Mouse (Mus musculus) hindbrain, embryonic 15.5 days (tissue): ENCODE measurements around the gene Sppl2c. TPM values are rescaled to one million over a fixed set of nuclear protein-coding genes. Genes with fewer than 3 reads are reported as not detected.

Experiments
- ATAC-seq: fragments of 200-750 bp; cut with Nextera tagmentation; 2 replicates; pipeline ENCODE4 v1.8.0; 2017; ENCODE audit warnings: low read depth, moderate number of reproducible peaks, moderate TSS enrichment; ENCODE audit not compliant: low FRiP score
- H3K27ac ChIP-seq: fragments of 300-500 bp; sonication (generic); replicated peaks from 2 replicates; pipeline ENCODE4 v1.5.1; 2015; ENCODE audit warnings: mild to moderate bottlenecking, inconsistent platforms
- H3K27me3 ChIP-seq: fragments of 300-500 bp; sonication (generic); 2 replicates; pipeline ENCODE4 v1.6.1; 2015; ENCODE audit warnings: control low read depth, inconsistent platforms
- H3K36me3 ChIP-seq: fragments of 300-500 bp; sonication (generic); 2 replicates; pipeline ENCODE4 v1.6.1; 2015; ENCODE audit warnings: control low read depth, inconsistent platforms
- H3K4me1 ChIP-seq: fragments of 300-500 bp; sonication (generic); replicated peaks from 2 replicates; pipeline ENCODE4 v1.6.1; 2015; ENCODE audit warnings: control low read depth, inconsistent platforms
- H3K4me2 ChIP-seq: fragments of 300-500 bp; sonication (generic); 2 replicates; pipeline ENCODE4 v1.6.1; 2015; ENCODE audit warnings: moderate library complexity, mild to moderate bottlenecking, inconsistent platforms
- H3K4me3 ChIP-seq: fragments of 300-500 bp; sonication (generic); 2 replicates; pipeline ENCODE4 v1.5.1; 2015; ENCODE audit warnings: mild to moderate bottlenecking, inconsistent platforms
- H3K9ac ChIP-seq: fragments of 300-500 bp; sonication (generic); 2 replicates; pipeline ENCODE4 v1.6.1; 2015; ENCODE audit warnings: inconsistent platforms
- H3K9me3 ChIP-seq: fragments of 300-500 bp; sonication (generic); 2 replicates; pipeline ENCODE4 v1.6.1; 2016; ENCODE audit warnings: control low read depth, inconsistent platforms
- WGBS: fragments of 180-500 bp; shearing (Covaris S2); methylation state at CpG from one replicate; pipeline ENCODE4 v1.1.7; 2015; 5-methylcytosine and 5-hydroxymethylcytosine counted together
- polyA plus RNA-seq: library from polyadenylated mRNA; unstranded; fragments of >200 nt; fragmentation: Nextera tagmentation; extraction: Ambion mirVana; gene quantifications from 2 replicates; pipeline ENCODE4 v1.2.1, GENCODE M21; 2015

The Sppl2c gene
- polyA plus RNA-seq: not detected in 2 replicates

DNA sequence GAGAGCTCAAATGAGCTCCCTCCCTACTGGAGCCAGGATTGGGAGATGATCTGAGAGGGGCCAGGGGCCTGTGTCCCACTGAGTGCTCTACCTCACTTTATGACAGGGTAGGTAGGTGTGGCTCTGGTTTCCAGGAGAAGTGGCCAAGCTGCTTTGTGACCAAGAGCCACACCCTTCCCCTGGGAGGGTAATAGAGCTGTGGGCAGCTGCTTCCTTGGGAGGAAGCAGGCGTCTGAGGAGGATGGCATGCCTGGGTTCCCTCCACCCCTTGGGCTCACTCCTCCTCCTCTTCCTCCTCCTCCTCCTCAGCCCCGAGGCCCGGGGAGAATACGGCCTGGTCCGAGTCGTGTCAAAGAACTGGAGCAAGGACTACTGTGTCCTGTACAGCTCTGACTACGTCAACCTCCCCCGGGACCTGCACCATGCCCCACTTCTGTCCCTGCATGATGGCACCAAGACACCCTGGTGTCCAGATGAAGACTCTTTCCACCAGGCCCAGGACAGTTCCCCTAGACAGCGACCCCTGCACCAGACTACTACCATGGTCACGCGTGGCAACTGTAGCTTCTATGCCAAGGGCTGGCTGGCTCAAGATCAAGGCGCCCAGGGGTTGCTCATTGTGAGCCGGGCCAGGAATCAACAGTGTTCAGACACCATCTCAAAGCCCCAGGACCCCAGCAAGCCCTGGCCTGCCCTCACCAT lies at the start of gene Sppl2c:
Gene Sppl2c (plus strand): TSS at position 193 of the 702 bp plus-strand sequence.
- ATAC-seq: no peak
- Histone ChIP-seq H3K4me1 (no peaks in the 10 kb centered on the region), H3K9ac (no peak within 1 kb of the TSS), H3K36me3 (no peaks in the 10 kb centered on the region), H3K27me3 (no peaks in the 10 kb centered on the region), H3K9me3 (no peaks in the 10 kb centered on the region), H3K4me3 (no peak within 1 kb of the TSS), H3K4me2 (no peak within 1 kb of the TSS), H3K27ac (no peak within 1 kb of the TSS)
- WGBS: 85% methylated on average over 13 of the region's 13 CpGs

GRCm38 (mm10) chr11:104138976-104139375 lies 47.2 kb upstream of the Sppl2c start:
- no peak overlapping the region for H3K27ac ChIP-seq
- H3K4me1 ChIP-seq: peaks cover 9% of the 10 kb centered on the region; the same call in 1 of the 2 replicates
- H3K36me3 ChIP-seq: no peaks in the 10 kb centered on the region
- no peak overlapping the region for H3K9ac ChIP-seq
- ATAC-seq: no peak
- no peak overlapping the region for H3K4me3 ChIP-seq
- H3K9me3 ChIP-seq: no peaks in the 10 kb centered on the region
- H3K27me3 ChIP-seq: peaks cover 22% of the 10 kb centered on the region
- H3K4me2 ChIP-seq: no peak overlapping the region
- 66% methylated on average over 3 of the region's 3 CpGs for WGBS

DNA sequence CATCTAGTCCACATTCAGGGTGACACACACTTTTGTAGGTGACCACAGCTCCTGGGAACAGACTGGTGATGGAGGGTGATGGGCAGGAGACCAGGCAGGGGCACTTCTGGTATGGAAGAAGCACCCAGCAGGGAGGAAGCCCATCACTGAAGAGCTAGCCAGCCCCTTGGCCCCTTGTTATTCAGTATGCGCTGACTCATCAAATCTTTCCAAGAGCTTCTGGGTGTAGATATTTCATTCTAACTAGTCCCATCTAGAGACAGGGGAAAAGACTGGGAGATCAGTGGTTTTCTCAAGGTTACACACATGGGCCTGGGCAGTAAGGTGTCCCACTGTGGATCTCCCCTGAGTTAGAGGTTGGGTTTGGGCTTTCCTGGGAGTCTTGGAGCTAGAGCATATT lies 41.2 kb upstream of the Sppl2c start:
- Histone ChIP-seq H3K36me3 (no peaks in the 10 kb centered on the region), H3K4me3 (no peak overlapping the region), H3K27me3 (no peaks in the 10 kb centered on the region), H3K27ac (no peak overlapping the region), H3K4me2 (no peak overlapping the region), H3K4me1 (no peaks in the 10 kb centered on the region), H3K9ac (no peak overlapping the region), H3K9me3 (no peaks in the 10 kb centered on the region)
- WGBS: 90% methylated on average over 1 of the region's 1 CpGs
- ATAC-seq: no peak

DNA sequence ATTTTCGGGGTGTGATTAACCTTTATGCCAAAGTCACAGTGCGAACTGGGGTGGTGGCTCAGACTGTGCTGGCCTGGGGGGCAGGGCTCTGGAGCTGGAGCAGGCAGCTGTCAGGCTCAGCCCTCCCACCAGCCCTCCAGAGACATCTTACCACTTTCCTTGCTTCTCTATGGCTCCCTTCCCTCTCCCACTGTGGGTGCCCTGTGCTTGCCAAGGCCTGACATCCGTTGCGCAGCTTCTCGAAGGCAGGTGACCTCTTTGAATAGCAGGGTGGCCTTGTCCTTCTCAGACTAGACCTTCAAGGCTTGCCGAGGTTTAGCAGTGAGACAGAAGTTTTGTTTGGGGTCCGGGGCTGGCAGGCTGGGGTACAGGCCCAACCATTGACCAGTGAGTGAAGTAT lies 37.3 kb upstream of the Sppl2c start:
- no peak for ATAC-seq
- Histone ChIP-seq H3K27ac (no peak overlapping the region), H3K36me3 (no peaks in the 10 kb centered on the region), H3K4me2 (no peak overlapping the region), H3K4me1 (peaks cover 7% of the 10 kb centered on the region), H3K9ac (no peak overlapping the region), H3K4me3 (no peak overlapping the region), H3K9me3 (no peaks in the 10 kb centered on the region), H3K27me3 (no peaks in the 10 kb centered on the region)
- 73% methylated on average over 7 of the region's 7 CpGs for WGBS

DNA sequence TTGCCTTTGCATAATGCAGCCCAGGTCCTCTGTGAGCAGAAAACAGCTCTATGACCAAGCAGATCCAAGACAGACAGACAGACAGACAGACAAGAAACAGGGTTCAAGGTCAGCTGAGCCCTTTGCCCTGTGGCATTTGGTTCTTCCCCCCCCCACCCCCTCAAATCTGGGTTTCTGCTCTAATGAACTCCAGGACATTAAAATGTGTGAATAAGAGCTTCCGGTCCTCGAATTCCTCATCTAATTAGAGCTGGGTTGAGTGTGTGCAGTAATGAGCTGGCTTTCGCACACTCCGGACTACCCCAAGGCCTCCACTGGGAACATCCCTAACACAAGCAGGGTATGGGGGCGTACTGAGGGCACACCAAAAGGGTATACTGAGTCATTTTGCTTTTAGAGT lies 35.2 kb upstream of the Sppl2c start:
- H3K4me3 ChIP-seq: no peak overlapping the region
- H3K27me3 ChIP-seq: no peaks in the 10 kb centered on the region
- peaks cover 11% of the 10 kb centered on the region for H3K4me1 ChIP-seq
- no peak overlapping the region for H3K9ac ChIP-seq
- no peaks in the 10 kb centered on the region for H3K9me3 ChIP-seq
- WGBS: 57% methylated on average over 5 of the region's 5 CpGs
- H3K36me3 ChIP-seq: no peaks in the 10 kb centered on the region
- H3K27ac ChIP-seq: no peak overlapping the region
- H3K4me2 ChIP-seq: no peak overlapping the region
- no peak for ATAC-seq

DNA sequence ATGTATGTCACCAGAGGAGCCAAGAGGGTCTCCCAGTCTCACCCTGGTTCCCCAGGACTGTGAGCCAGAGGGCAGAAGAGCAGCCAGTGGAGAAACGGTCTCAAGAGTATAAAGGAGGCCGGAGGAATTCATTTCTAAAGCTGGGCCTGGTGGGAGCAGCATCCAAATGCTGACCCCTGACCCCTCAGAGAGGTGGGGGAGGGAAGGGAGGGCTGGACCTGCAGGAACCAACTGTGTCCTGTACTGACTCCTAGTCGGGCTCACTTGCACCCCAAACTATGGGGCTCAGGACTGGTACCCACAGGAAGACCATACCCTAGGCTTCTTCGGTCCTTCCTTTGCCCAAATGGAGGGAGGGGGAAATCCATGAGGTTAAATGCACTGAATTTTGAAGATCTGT lies 31.8 kb upstream of the Sppl2c start:
- no peak overlapping the region for H3K9ac ChIP-seq
- no peak overlapping the region for H3K4me3 ChIP-seq
- H3K27ac ChIP-seq: no peak overlapping the region; the same call in 1 of the 2 replicates
- no peak overlapping the region for H3K4me2 ChIP-seq
- ATAC-seq: no peak
- H3K27me3 ChIP-seq: no peaks in the 10 kb centered on the region
- 45% methylated on average over 4 of the region's 4 CpGs for WGBS
- no peaks in the 10 kb centered on the region for H3K36me3 ChIP-seq
- peaks cover 39% of the 10 kb centered on the region for H3K4me1 ChIP-seq
- H3K9me3 ChIP-seq: no peaks in the 10 kb centered on the region

- no peaks in the 10 kb centered on the region for H3K9me3 ChIP-seq
- ATAC-seq: peak; percentile 54
These were observed 31.1 kb upstream of the Sppl2c start for GRCm38 (mm10) chr11:104154820-104155635.

GRCm38 (mm10) chr11:104155899-104156298 lies 30.2 kb upstream of the Sppl2c start:
- H3K4me2 ChIP-seq: no peak overlapping the region
- H3K27ac ChIP-seq: no peak overlapping the region; the same call in 1 of the 2 replicates
- ATAC-seq: no peak
- no peaks in the 10 kb centered on the region for H3K36me3 ChIP-seq
- no peaks in the 10 kb centered on the region for H3K27me3 ChIP-seq
- H3K9ac ChIP-seq: no peak overlapping the region
- H3K9me3 ChIP-seq: no peaks in the 10 kb centered on the region
- peaks cover 39% of the 10 kb centered on the region for H3K4me1 ChIP-seq
- no peak overlapping the region for H3K4me3 ChIP-seq

More at GRCm38 (mm10) chr11:104154820-104155635, 31.1 kb upstream of the Sppl2c start:
- no peak overlapping the region for H3K9ac ChIP-seq
- no peak overlapping the region; the same call in none of the 2 replicates for H3K27ac ChIP-seq
- H3K4me3 ChIP-seq: no peak overlapping the region
- H3K4me2 ChIP-seq: no peak overlapping the region
- peaks cover 39% of the 10 kb centered on the region for H3K4me1 ChIP-seq
- no peaks in the 10 kb centered on the region for H3K36me3 ChIP-seq
- 26% methylated on average over 9 of the region's 9 CpGs for WGBS
- H3K27me3 ChIP-seq: no peaks in the 10 kb centered on the region

DNA sequence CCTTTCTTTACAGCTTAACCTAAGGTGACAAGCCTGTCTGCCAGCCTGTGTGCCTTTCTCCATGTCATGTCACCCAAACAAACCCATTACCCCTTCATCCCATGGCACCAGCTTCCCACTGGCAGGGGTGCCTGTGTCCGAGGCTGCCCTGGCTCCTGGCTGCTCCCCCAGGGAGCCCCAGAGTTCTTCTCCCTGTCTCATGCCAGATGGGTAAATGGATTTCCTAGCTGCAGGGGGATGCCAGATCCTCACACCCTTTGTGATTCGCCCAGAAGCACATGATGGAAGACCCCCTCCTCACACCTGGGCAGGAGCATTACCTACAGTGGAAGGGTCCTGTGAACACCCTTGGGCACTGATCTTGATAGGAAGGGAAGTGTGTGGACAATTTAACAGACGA lies 29.7 kb upstream of the Sppl2c start:
- H3K27ac ChIP-seq: no peak overlapping the region
- no peak for ATAC-seq
- H3K4me3 ChIP-seq: no peak overlapping the region
- H3K9me3 ChIP-seq: no peaks in the 10 kb centered on the region
- H3K4me2 ChIP-seq: no peak overlapping the region
- H3K9ac ChIP-seq: no peak overlapping the region
- no peaks in the 10 kb centered on the region for H3K27me3 ChIP-seq
- peaks cover 39% of the 10 kb centered on the region for H3K4me1 ChIP-seq
- WGBS: 64% methylated on average over 3 of the region's 3 CpGs
- no peaks in the 10 kb centered on the region for H3K36me3 ChIP-seq

DNA sequence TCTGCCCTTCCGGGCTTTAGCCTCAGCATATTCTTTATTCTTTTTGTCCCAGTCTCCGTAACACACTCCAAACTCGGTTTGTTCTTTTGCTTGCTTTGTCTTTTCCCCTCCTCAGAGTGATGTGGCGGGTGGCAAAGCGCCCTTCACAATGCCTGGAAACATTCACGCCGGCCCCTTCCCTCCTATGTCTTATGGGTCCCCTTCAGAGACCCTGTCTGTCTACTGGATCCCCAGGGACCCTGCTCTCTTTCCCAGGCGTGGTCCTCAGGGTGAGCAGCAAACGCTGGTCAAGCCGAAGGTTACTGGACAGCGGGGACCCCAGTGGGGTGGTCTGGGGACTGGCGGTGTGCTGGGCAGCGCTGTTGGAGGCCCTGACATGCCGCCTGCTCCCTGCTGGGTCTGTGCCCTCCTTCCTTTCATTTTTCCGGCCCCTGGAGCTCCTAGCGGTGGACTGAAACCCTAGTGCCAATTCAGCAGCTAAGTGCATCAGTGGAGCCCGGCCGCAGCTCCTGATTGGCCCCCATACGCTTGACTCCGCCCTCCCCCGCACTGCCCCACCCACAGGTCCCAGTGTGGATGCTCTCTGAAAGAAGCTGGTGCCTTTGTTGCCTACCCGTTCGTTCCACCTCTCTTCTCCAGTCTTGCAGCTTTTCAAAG lies 28.4 kb upstream of the Sppl2c start:
- WGBS: 2% methylated on average over 21 of the region's 23 CpGs
- Histone ChIP-seq H3K9me3 (no peaks in the 10 kb centered on the region), H3K27ac (peak overlapping the region; percentile 92), H3K36me3 (no peaks in the 10 kb centered on the region), H3K4me2 (peak overlapping the region; percentile 89), H3K9ac (peak overlapping the region; percentile 48), H3K4me3 (peak overlapping the region; percentile 41), H3K27me3 (no peaks in the 10 kb centered on the region), H3K4me1 (peaks cover 32% of the 10 kb centered on the region)
- peak; percentile 94 for ATAC-seq

DNA sequence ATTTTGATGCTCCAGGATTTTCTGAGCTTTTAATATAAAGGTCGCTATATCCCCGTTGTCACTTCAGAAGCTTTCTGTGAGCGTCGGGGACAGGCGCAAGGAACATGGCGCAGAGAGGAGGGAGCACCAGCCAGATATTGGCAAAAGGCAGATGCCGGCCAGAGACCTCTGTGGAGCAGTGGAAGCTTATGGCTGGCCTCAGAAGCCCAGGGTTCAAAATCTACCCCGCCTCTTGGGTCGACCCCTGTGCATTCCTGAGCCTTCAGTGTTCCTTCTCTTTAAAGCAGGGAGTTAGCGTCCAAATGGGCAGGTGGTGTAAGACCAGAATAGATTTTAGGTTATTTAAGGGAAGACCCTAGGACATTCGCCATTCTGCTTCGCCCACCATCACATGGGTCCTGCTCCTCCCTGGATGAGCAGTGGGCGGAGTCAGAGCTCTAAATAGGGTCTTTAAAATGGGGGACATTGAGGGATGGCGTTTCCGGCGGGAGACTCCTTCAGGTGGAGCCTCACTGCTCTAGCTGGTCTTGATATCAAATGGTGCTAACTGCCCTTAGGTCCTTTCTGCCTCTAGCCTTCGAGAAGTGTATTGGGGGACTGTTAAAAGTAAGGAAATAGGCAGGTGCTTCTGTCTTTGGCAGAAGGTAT lies 27.7 kb upstream of the Sppl2c start:
- peak; percentile 25 for ATAC-seq
- Histone ChIP-seq H3K36me3 (no peaks in the 10 kb centered on the region), H3K27ac (peak overlapping the region; percentile 92), H3K9ac (peak overlapping the region; percentile 32), H3K4me3 (peak overlapping the region; percentile 41), H3K27me3 (no peaks in the 10 kb centered on the region), H3K4me1 (peaks cover 32% of the 10 kb centered on the region), H3K4me2 (peak overlapping the region; percentile 89), H3K9me3 (no peaks in the 10 kb centered on the region)
- WGBS: 2% methylated on average over 17 of the region's 17 CpGs
